Mouse (Mus musculus): ENCODE results near the gene Oscar. TPM values are rescaled to one million over a fixed set of nuclear protein-coding genes. Genes with fewer than 3 reads are reported as not detected.
A peak's percentile ranks its signal among the peaks of the same experiment; 100 is the strongest.

The Oscar gene
- polyA plus RNA-seq, 1 experiment from 2014 or later: 0.15 TPM

- Histone ChIP-seq H3K4me1 (ENCODE audit: control insufficient read depth in 2 of 2, insufficient read depth in 2 of 2, low read length in 2 of 2) (peaks cover 10 to 18% of the 10 kb centered on the region in 2 experiments), H3K9me3 (ENCODE audit: control insufficient read depth, low read length) (no peaks in the 10 kb centered on the region), H3K36me3 (ENCODE audit: control insufficient read depth, insufficient read depth, low read length) (peaks cover 48% of the 10 kb centered on the region), H3K4me2 (ENCODE audit: low read length) (peak overlapping the region; percentile 97), H3K27me3 (ENCODE audit: control insufficient read depth, insufficient read depth, low read length) (no peaks in the 10 kb centered on the region), H3K9ac (ENCODE audit: low read length) (peak overlapping the region; percentile 75), H3K27ac (replicated peaks in 1 of 2; ENCODE audit: control insufficient read depth in 1 of 2, insufficient read depth in 1 of 2, low read depth in 2 of 2, low read length in 2 of 2) (peak overlapping the region; percentile 21 to 76; a peak in 1 of 4 replicates), H3K4me3 (ENCODE audit: control insufficient read depth in 1 of 2, insufficient read depth in 1 of 2, low read depth in 1 of 2, low read length in 2 of 2) (peak overlapping the region; percentile 73 to 100)
- no peak for ATAC-seq (ENCODE audit: insufficient number of reproducible peaks, insufficient read depth, low FRiP score, low read depth)
- WGBS: 37% methylated on average over 4 of the region's 4 CpGs
Measured at GRCm38 (mm10) chr7:3629030-3629429, 13.1 kb upstream of the Oscar start.

- no peaks in the 10 kb centered on the region for H3K9me3 ChIP-seq (ENCODE audit: control insufficient read depth, low read length)
- H3K27ac ChIP-seq (replicated peaks in 1 of 2; ENCODE audit: control insufficient read depth in 1 of 2, insufficient read depth in 1 of 2, low read depth in 2 of 2, low read length in 2 of 2): peak within 1 kb of the TSS; percentile 72 to 75
- H3K27me3 ChIP-seq (ENCODE audit: control insufficient read depth, insufficient read depth, low read length): no peaks in the 10 kb centered on the region
- peaks cover 33% of the 10 kb centered on the region for H3K36me3 ChIP-seq (ENCODE audit: control insufficient read depth, insufficient read depth, low read length)
- under 1% methylated on average over 32 of the region's 32 CpGs for WGBS
- peak; percentile 91 for ATAC-seq (ENCODE audit: insufficient number of reproducible peaks, insufficient read depth, low FRiP score, low read depth)
- H3K4me1 ChIP-seq (ENCODE audit: control insufficient read depth in 2 of 2, insufficient read depth in 2 of 2, low read length in 2 of 2): peaks cover 0 to 5% of the 10 kb centered on the region in 2 experiments; a peak in 1 of 4 replicates
- peak within 1 kb of the TSS; percentile 77 for H3K4me2 ChIP-seq (ENCODE audit: low read length)
- peak within 1 kb of the TSS; percentile 90 for H3K9ac ChIP-seq (ENCODE audit: low read length)
- H3K4me3 ChIP-seq (ENCODE audit: control insufficient read depth in 1 of 2, insufficient read depth in 1 of 2, low read depth in 1 of 2, low read length in 2 of 2): peak within 1 kb of the TSS; percentile 76 to 96
Measured at GRCm38 (mm10) chr7:3617242-3617995, 1.5 kb upstream of the Oscar start, which contains the start of gene Ndufa3. Ndufa3 (plus strand) TSS chr7:3617373.

- 43% methylated on average over 6 of the region's 6 CpGs for WGBS
- Histone ChIP-seq H3K27ac (replicated peaks in 1 of 2; ENCODE audit: control insufficient read depth in 1 of 2, insufficient read depth in 1 of 2, low read depth in 2 of 2, low read length in 2 of 2) (no peak overlapping the region), H3K4me1 (ENCODE audit: control insufficient read depth in 2 of 2, insufficient read depth in 2 of 2, low read length in 2 of 2) (peaks cover 0 to 5% of the 10 kb centered on the region in 2 experiments; a peak in 1 of 4 replicates), H3K4me2 (ENCODE audit: low read length) (peak overlapping the region; percentile 77), H3K4me3 (ENCODE audit: control insufficient read depth in 1 of 2, insufficient read depth in 1 of 2, low read depth in 1 of 2, low read length in 2 of 2) (peak overlapping the region in 1 of 2 experiments; percentile 76; a peak in 3 of 4 replicates), H3K9ac (ENCODE audit: low read length) (peak overlapping the region; percentile 90), H3K9me3 (ENCODE audit: control insufficient read depth, low read length) (no peaks in the 10 kb centered on the region), H3K36me3 (ENCODE audit: control insufficient read depth, insufficient read depth, low read length) (peaks cover 29% of the 10 kb centered on the region), H3K27me3 (ENCODE audit: control insufficient read depth, insufficient read depth, low read length) (no peaks in the 10 kb centered on the region)
- ATAC-seq (ENCODE audit: insufficient number of reproducible peaks, insufficient read depth, low FRiP score, low read depth): no peak
Measured at GRCm38 (mm10) chr7:3616389-3617241, 658 bp upstream of the Oscar start.

GRCm38 (mm10) chr7:3614021-3614420 lies 1.9 kb downstream of the Oscar start:
- Histone ChIP-seq H3K27ac (replicated peaks in 1 of 2; ENCODE audit: control insufficient read depth in 1 of 2, insufficient read depth in 1 of 2, low read depth in 2 of 2, low read length in 2 of 2) (no peak overlapping the region), H3K27me3 (ENCODE audit: control insufficient read depth, insufficient read depth, low read length) (no peaks in the 10 kb centered on the region), H3K4me2 (ENCODE audit: low read length) (no peak overlapping the region), H3K4me1 (ENCODE audit: control insufficient read depth in 2 of 2, insufficient read depth in 2 of 2, low read length in 2 of 2) (peaks cover 0 to 7% of the 10 kb centered on the region in 2 experiments; a peak in 2 of 4 replicates), H3K9me3 (ENCODE audit: control insufficient read depth, low read length) (no peaks in the 10 kb centered on the region), H3K4me3 (ENCODE audit: control insufficient read depth in 1 of 2, insufficient read depth in 1 of 2, low read depth in 1 of 2, low read length in 2 of 2) (no peak overlapping the region), H3K9ac (ENCODE audit: low read length) (no peak overlapping the region), H3K36me3 (ENCODE audit: control insufficient read depth, insufficient read depth, low read length) (peaks cover 5% of the 10 kb centered on the region)
- 70% methylated on average over 3 of the region's 3 CpGs for WGBS
- no peak for ATAC-seq (ENCODE audit: insufficient number of reproducible peaks, insufficient read depth, low FRiP score, low read depth)

- H3K4me2 ChIP-seq (ENCODE audit: low read length): no peak overlapping the region
- peaks cover 0 to 4% of the 10 kb centered on the region in 2 experiments; a peak in 1 of 4 replicates for H3K4me1 ChIP-seq (ENCODE audit: control insufficient read depth in 2 of 2, insufficient read depth in 2 of 2, low read length in 2 of 2)
- 86% methylated on average over 13 of the region's 13 CpGs for WGBS
- H3K36me3 ChIP-seq (ENCODE audit: control insufficient read depth, insufficient read depth, low read length): no peaks in the 10 kb centered on the region
- no peaks in the 10 kb centered on the region for H3K27me3 ChIP-seq (ENCODE audit: control insufficient read depth, insufficient read depth, low read length)
- no peak for ATAC-seq (ENCODE audit: insufficient number of reproducible peaks, insufficient read depth, low FRiP score, low read depth)
- H3K9ac ChIP-seq (ENCODE audit: low read length): no peak overlapping the region
- H3K27ac ChIP-seq (replicated peaks in 1 of 2; ENCODE audit: control insufficient read depth in 1 of 2, insufficient read depth in 1 of 2, low read depth in 2 of 2, low read length in 2 of 2): no peak overlapping the region
- no peak overlapping the region for H3K4me3 ChIP-seq (ENCODE audit: control insufficient read depth in 1 of 2, insufficient read depth in 1 of 2, low read depth in 1 of 2, low read length in 2 of 2)
- H3K9me3 ChIP-seq (ENCODE audit: control insufficient read depth, low read length): no peaks in the 10 kb centered on the region
Measured at GRCm38 (mm10) chr7:3611006-3611405, 5.0 kb downstream of the Oscar start.

- H3K27ac ChIP-seq (replicated peaks in 1 of 2; ENCODE audit: control insufficient read depth in 1 of 2, insufficient read depth in 1 of 2, low read depth in 2 of 2, low read length in 2 of 2): no peak overlapping the region
- no peak for ATAC-seq (ENCODE audit: insufficient number of reproducible peaks, insufficient read depth, low FRiP score, low read depth)
- no peaks in the 10 kb centered on the region for H3K27me3 ChIP-seq (ENCODE audit: control insufficient read depth, insufficient read depth, low read length)
- H3K4me3 ChIP-seq (ENCODE audit: control insufficient read depth in 1 of 2, insufficient read depth in 1 of 2, low read depth in 1 of 2, low read length in 2 of 2): no peak overlapping the region
- H3K9me3 ChIP-seq (ENCODE audit: control insufficient read depth, low read length): no peaks in the 10 kb centered on the region
- 86% methylated on average over 3 of the region's 3 CpGs for WGBS
- H3K4me1 ChIP-seq (ENCODE audit: control insufficient read depth in 2 of 2, insufficient read depth in 2 of 2, low read length in 2 of 2): peaks cover 0 to 4% of the 10 kb centered on the region in 2 experiments; a peak in 1 of 4 replicates
- H3K36me3 ChIP-seq (ENCODE audit: control insufficient read depth, insufficient read depth, low read length): no peaks in the 10 kb centered on the region
- H3K4me2 ChIP-seq (ENCODE audit: low read length): no peak overlapping the region
- no peak overlapping the region for H3K9ac ChIP-seq (ENCODE audit: low read length)
Measured at GRCm38 (mm10) chr7:3610437-3610836, 5.5 kb downstream of the Oscar start.

GRCm38 (mm10) chr7:3609082-3609481 lies 6.9 kb downstream of the Oscar start:
- H3K9me3 ChIP-seq (ENCODE audit: control insufficient read depth, low read length): no peaks in the 10 kb centered on the region
- no peaks in the 10 kb centered on the region for H3K36me3 ChIP-seq (ENCODE audit: control insufficient read depth, insufficient read depth, low read length)
- no peak overlapping the region for H3K4me3 ChIP-seq (ENCODE audit: control insufficient read depth in 1 of 2, insufficient read depth in 1 of 2, low read depth in 1 of 2, low read length in 2 of 2)
- H3K27me3 ChIP-seq (ENCODE audit: control insufficient read depth, insufficient read depth, low read length): no peaks in the 10 kb centered on the region
- no peak overlapping the region for H3K27ac ChIP-seq (replicated peaks in 1 of 2; ENCODE audit: control insufficient read depth in 1 of 2, insufficient read depth in 1 of 2, low read depth in 2 of 2, low read length in 2 of 2)
- no peak overlapping the region for H3K4me2 ChIP-seq (ENCODE audit: low read length)
- H3K9ac ChIP-seq (ENCODE audit: low read length): no peak overlapping the region
- H3K4me1 ChIP-seq (ENCODE audit: control insufficient read depth in 2 of 2, insufficient read depth in 2 of 2, low read length in 2 of 2): peaks cover 0 to 4% of the 10 kb centered on the region in 2 experiments; a peak in 1 of 4 replicates
- WGBS: 41% methylated on average over 3 of the region's 3 CpGs
- no peak for ATAC-seq (ENCODE audit: insufficient number of reproducible peaks, insufficient read depth, low FRiP score, low read depth)

All from heart, embryonic 14.5 days (tissue).